Mouse (Mus musculus) myocyte (in vitro differentiated cells): Measurements from ENCODE around the gene Pde8a.

Source experiments
- CEBPB ChIP-seq: IDR thresholded peaks from 2 replicates; pipeline ENCODE4 v1.6.1; 2011; ENCODE audit warnings: mild to moderate bottlenecking, moderate library complexity; ENCODE audit not compliant: poor library complexity, insufficient read depth, severe bottlenecking
- E2F4 ChIP-seq: IDR thresholded peaks from one replicate; pipeline ENCODE4 v1.6.1; 2011; ENCODE audit warnings: mild to moderate bottlenecking, control low read depth, moderate library complexity; ENCODE audit not compliant: insufficient read depth
- MAX ChIP-seq: IDR thresholded peaks from one replicate; pipeline ENCODE4 v1.6.1; 2011; ENCODE audit warnings: low read depth, mild to moderate bottlenecking, control low read depth
- MYOG ChIP-seq, 3 experiments: IDR thresholded peaks; one replicate each; pipeline ENCODE4 v1.6.1; 2011; ENCODE audit warnings: control low read depth in 2 of 3, low read depth in 2 of 3, mild to moderate bottlenecking in 2 of 3; ENCODE audit not compliant: insufficient read length in 2 of 3, control insufficient read depth in 1 of 3, insufficient read depth in 1 of 3
- POLR2A ChIP-seq: IDR thresholded peaks from one replicate; pipeline ENCODE4 v1.6.1; 2011; ENCODE audit warnings: low read depth, mild to moderate bottlenecking, control low read depth, moderate library complexity; ENCODE audit not compliant: insufficient read length
- REST ChIP-seq: IDR thresholded peaks from one replicate; pipeline ENCODE4 v1.6.1; 2011; ENCODE audit warnings: mild to moderate bottlenecking, control low read depth, moderate library complexity; ENCODE audit not compliant: insufficient read depth, insufficient read length
- TCF12 ChIP-seq: IDR thresholded peaks from one replicate; pipeline ENCODE4 v1.6.1; 2011; ENCODE audit warnings: mild to moderate bottlenecking, control low read depth; ENCODE audit not compliant: poor library complexity, insufficient read depth, severe bottlenecking
- USF1 ChIP-seq: IDR thresholded peaks from one replicate; pipeline ENCODE4 v1.6.1; 2011; ENCODE audit warnings: low read depth, mild to moderate bottlenecking, control low read depth, moderate library complexity

- TF ChIP-seq E2F4 (no peak), POLR2A (no peak), MYOG (IDR thresholded peaks at IDR 0.05; ENCODE audit: control insufficient read depth in 1 of 3, insufficient read depth in 1 of 3, insufficient read length in 2 of 3, low read depth in 2 of 3) (no peak), REST (no peak), CEBPB (no peak), TCF12 (no peak), USF1 (no peak), MAX (no peak)
Measured at GRCm38 (mm10) chr7:81249854-81250279, 36.5 kb downstream of the Pde8a start.
